Mouse (Mus musculus) right cerebral cortex, adult 2 months (tissue): ENCODE measurements around the gene Apba2.

ENCODE experiments used
- DNase-seq, 2 experiments: peaks; one replicate each; pipeline ENCODE4 v3.0.0; 2021 to 2022; ENCODE audit warnings: low spot score in 2 of 2

The Apba2 gene

GRCm38 (mm10) chr7:64531297-64531696 is 29.8 kb downstream of the Apba2 start:
- DNase-seq: no peak

GRCm38 (mm10) chr7:64533374-64533773 is 31.9 kb downstream of the Apba2 start:
- DNase-seq: no peak

- DNase-seq: no peak
These were observed 33.8 kb downstream of the Apba2 start for GRCm38 (mm10) chr7:64535269-64535668.

GRCm38 (mm10) chr7:64539450-64540148 is 38.1 kb downstream of the Apba2 start:
- no peak for DNase-seq

- DNase-seq: peak; percentile 59 to 60
These were observed 45.3 kb downstream of the Apba2 start for GRCm38 (mm10) chr7:64546801-64547200.

- DNase-seq: no peak
These were observed 49.4 kb downstream of the Apba2 start for GRCm38 (mm10) chr7:64550856-64551255.

- DNase-seq: no peak
These were observed 51.2 kb downstream of the Apba2 start for GRCm38 (mm10) chr7:64552523-64553190.

GRCm38 (mm10) chr7:64561711-64562498 is 60.4 kb downstream of the Apba2 start:
- DNase-seq: peak; percentile 51 to 62

GRCm38 (mm10) chr7:64564891-64565571 is 63.5 kb downstream of the Apba2 start:
- peak; percentile 74 to 75 for DNase-seq

GRCm38 (mm10) chr7:64566371-64567243 is 65.1 kb downstream of the Apba2 start:
- peak; percentile 38 to 66 for DNase-seq

- no peak for DNase-seq
These were observed 67.2 kb downstream of the Apba2 start for GRCm38 (mm10) chr7:64568722-64569121.

- DNase-seq: no peak
These were observed 68.2 kb downstream of the Apba2 start for GRCm38 (mm10) chr7:64569676-64570075.

GRCm38 (mm10) chr7:64570914-64571313 is 69.4 kb downstream of the Apba2 start:
- no peak for DNase-seq

- peak in 1 of 2 experiments; percentile 54 for DNase-seq
These were observed 72.6 kb downstream of the Apba2 start for GRCm38 (mm10) chr7:64574144-64574543.

GRCm38 (mm10) chr7:64576519-64576951 is 75.0 kb downstream of the Apba2 start:
- peak in 1 of 2 experiments; percentile 47 for DNase-seq

GRCm38 (mm10) chr7:64578176-64578575 is 76.7 kb downstream of the Apba2 start:
- no peak for DNase-seq

GRCm38 (mm10) chr7:64579887-64580286 is 78.4 kb downstream of the Apba2 start:
- no peak for DNase-seq

GRCm38 (mm10) chr7:64580293-64580692 is 78.8 kb downstream of the Apba2 start:
- no peak for DNase-seq

- no peak for DNase-seq
These were observed 80.9 kb downstream of the Apba2 start for GRCm38 (mm10) chr7:64582358-64582757.

GRCm38 (mm10) chr7:64583670-64584121 is 82.2 kb downstream of the Apba2 start:
- peak; percentile 69 to 72 for DNase-seq

- peak in 1 of 2 experiments; percentile 47 for DNase-seq
These were observed 84.6 kb downstream of the Apba2 start for GRCm38 (mm10) chr7:64586133-64586532.
